Mouse (Mus musculus): ENCODE measurements around the gene Tm4sf5. TPM values are rescaled to one million over a fixed set of nuclear protein-coding genes. Genes with fewer than 3 reads are reported as not detected.
A peak's percentile ranks its signal among the peaks of the same experiment; 100 is the strongest.

Tm4sf5 gene
- total RNA-seq, 1 experiment, result 4.6 TPM

DNA sequence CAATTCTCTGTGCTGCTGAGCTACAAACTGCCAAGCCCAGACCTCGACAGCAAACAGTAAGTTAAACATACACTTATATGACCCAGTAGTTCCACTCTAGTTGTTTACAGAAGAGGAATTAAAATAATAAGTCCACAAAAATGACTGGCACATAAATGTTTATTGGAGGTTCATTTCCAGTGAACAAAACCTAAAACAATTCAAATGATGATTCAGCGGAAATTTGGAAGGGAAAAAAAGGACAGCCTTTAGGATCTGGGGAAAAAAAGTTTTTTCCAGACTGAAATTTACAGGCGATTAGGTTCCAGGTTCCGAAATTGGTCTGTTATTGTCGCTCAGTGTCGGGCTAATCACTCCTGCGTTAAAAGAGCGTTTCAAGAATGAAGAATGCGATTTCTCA lies 34.4 kb downstream of the Tm4sf5 start:
- Histone ChIP-seq H3K9me3 (ENCODE audit: control insufficient read depth, insufficient read depth, low read depth, low read length) (no peaks in the 10 kb centered on the region), H3K4me3 (ENCODE audit: insufficient read depth in 1 of 2, low read depth in 1 of 2, low read length in 2 of 2, poor library complexity in 1 of 2, severe bottlenecking in 1 of 2) (peak overlapping the region; percentile 59 to 71), H3K27ac (ENCODE audit: insufficient read depth, low read depth, low read length, poor library complexity, severe bottlenecking) (no peak overlapping the region), H3K36me3 (ENCODE audit: control insufficient read depth, insufficient read depth, low read length, poor library complexity, severe bottlenecking) (no peaks in the 10 kb centered on the region), H3K9ac (ENCODE audit: insufficient read depth, low read depth, low read length, poor library complexity, severe bottlenecking) (peak overlapping the region; percentile 69), H3K4me1 (ENCODE audit: control insufficient read depth in 2 of 2, insufficient read depth in 2 of 2, low read length in 2 of 2, poor library complexity in 1 of 2) (no peaks in the 10 kb centered on the region)
- in situ Hi-C loops (cut with MboI; ENCODE audit: low sequenced_read_pairs in 2 of 2, unreplicated experiment in 2 of 2), result no loop called here
- DNase-seq (ENCODE audit: low read depth, low spot score), result no peak
- peak; percentile 78 for TF ChIP-seq MAFK (IDR thresholded peaks at IDR 0.05; ENCODE audit: insufficient read depth, low read depth, low read length)
- TF ChIP-seq HCFC1 (IDR thresholded peaks at IDR 0.05; ENCODE audit: borderline replicate concordance, insufficient read depth, low read length), result no peak

DNA sequence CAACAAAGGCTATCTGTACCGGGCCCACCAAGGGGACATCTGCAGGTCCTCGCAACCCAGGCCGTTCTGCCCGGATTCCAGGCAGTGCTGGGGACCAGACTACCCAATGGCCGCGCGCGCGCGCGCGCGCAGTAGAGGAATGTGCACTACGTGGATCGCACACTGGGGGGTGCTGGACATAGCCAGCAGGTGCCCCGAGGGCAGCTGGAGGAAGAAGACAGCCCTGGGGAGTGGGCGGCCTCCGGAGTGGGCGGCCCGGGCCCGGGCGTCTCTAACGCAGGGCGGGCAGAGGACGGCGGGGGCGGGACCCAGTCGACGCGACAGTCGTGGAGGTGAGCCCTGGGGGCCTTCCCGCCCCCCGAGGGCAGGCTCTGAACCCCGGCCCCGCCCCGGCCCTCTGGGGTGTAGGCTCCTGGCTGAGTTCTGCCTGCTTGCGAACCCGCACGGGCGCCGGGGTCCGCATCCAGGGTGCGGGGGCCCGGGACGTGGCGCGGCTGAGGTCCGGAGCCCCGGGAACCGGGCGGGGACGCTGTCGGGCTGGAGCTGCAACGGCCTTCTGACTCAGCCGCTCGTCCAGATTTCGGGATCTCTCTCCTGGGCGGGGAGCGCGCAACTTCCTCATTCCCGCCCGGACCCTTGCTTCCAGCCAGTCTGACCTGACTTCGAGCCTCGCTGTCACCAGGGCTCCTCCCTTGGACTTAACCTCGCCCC lies 35.0 kb downstream of the Tm4sf5 start, which contains the start of gene Pld2:
Pld2 (plus strand) TSS at position 188 of the 711 bp plus-strand sequence.
- no peaks in the 10 kb centered on the region for H3K36me3 ChIP-seq (ENCODE audit: control insufficient read depth, insufficient read depth, low read length, poor library complexity, severe bottlenecking)
- in situ Hi-C loops (cut with MboI; ENCODE audit: low sequenced_read_pairs in 2 of 2, unreplicated experiment in 2 of 2), result no loop called here
- TF ChIP-seq HCFC1 (IDR thresholded peaks at IDR 0.05; ENCODE audit: borderline replicate concordance, insufficient read depth, low read length) (no peak), CHD2 (IDR thresholded peaks at IDR 0.05; ENCODE audit: low read depth, low read length) (no peak), ZNF384 (IDR thresholded peaks at IDR 0.05; ENCODE audit: low read depth, low read length) (no peak), ZC3H11A (IDR thresholded peaks at IDR 0.05; ENCODE audit: borderline replicate concordance, low read depth, low read length) (no peak), MAFK (IDR thresholded peaks at IDR 0.05; ENCODE audit: insufficient read depth, low read depth, low read length) (no peak)
- H3K4me1 ChIP-seq (ENCODE audit: control insufficient read depth in 2 of 2, insufficient read depth in 2 of 2, low read length in 2 of 2, poor library complexity in 1 of 2), result no peaks in the 10 kb centered on the region
- no peaks in the 10 kb centered on the region for H3K9me3 ChIP-seq (ENCODE audit: control insufficient read depth, insufficient read depth, low read depth, low read length)
- peak within 1 kb of the TSS; percentile 69 for H3K9ac ChIP-seq (ENCODE audit: insufficient read depth, low read depth, low read length, poor library complexity, severe bottlenecking)
- DNase-seq (ENCODE audit: low read depth, low spot score), result peak; percentile 58
- peak within 1 kb of the TSS; percentile 59 to 71 for H3K4me3 ChIP-seq (ENCODE audit: insufficient read depth in 1 of 2, low read depth in 1 of 2, low read length in 2 of 2, poor library complexity in 1 of 2, severe bottlenecking in 1 of 2)
- no peak within 1 kb of the TSS for H3K27ac ChIP-seq (ENCODE audit: insufficient read depth, low read depth, low read length, poor library complexity, severe bottlenecking)

DNA sequence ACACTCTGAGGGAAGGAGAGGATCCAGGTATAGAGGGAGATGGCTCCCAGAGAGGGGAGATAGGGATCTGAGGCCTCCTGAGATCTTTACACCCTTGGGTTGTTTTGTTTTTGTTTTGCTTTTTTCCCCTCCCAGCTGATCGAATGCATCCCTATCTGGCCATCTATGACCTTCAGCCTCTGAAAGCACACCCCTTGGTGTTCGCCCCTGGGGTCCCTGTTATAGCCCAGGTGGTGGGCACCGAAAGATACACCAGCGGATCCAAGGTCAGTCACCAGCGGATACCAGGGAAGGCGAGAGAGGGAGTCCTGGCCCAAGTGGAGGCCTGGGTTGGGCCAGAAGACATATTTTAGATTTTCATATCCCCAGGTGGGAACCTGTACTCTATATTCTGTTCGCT lies 35.9 kb downstream of the Tm4sf5 start:
- in situ Hi-C loops (cut with MboI; ENCODE audit: low sequenced_read_pairs in 2 of 2, unreplicated experiment in 2 of 2), result no loop called here
- Histone ChIP-seq H3K4me3 (ENCODE audit: insufficient read depth in 1 of 2, low read depth in 1 of 2, low read length in 2 of 2, poor library complexity in 1 of 2, severe bottlenecking in 1 of 2) (peak overlapping the region in 1 of 2 experiments; percentile 59; a peak in 3 of 4 replicates), H3K4me1 (ENCODE audit: control insufficient read depth in 2 of 2, insufficient read depth in 2 of 2, low read length in 2 of 2, poor library complexity in 1 of 2) (no peaks in the 10 kb centered on the region), H3K9me3 (ENCODE audit: control insufficient read depth, insufficient read depth, low read depth, low read length) (no peaks in the 10 kb centered on the region), H3K27ac (ENCODE audit: insufficient read depth, low read depth, low read length, poor library complexity, severe bottlenecking) (no peak overlapping the region), H3K9ac (ENCODE audit: insufficient read depth, low read depth, low read length, poor library complexity, severe bottlenecking) (no peak overlapping the region), H3K36me3 (ENCODE audit: control insufficient read depth, insufficient read depth, low read length, poor library complexity, severe bottlenecking) (no peaks in the 10 kb centered on the region)
- no peak for TF ChIP-seq ZNF384 (IDR thresholded peaks at IDR 0.05; ENCODE audit: low read depth, low read length)
- TF ChIP-seq HCFC1 (IDR thresholded peaks at IDR 0.05; ENCODE audit: borderline replicate concordance, insufficient read depth, low read length), result no peak
- no peak for TF ChIP-seq ZC3H11A (IDR thresholded peaks at IDR 0.05; ENCODE audit: borderline replicate concordance, low read depth, low read length)
- no peak for TF ChIP-seq CHD2 (IDR thresholded peaks at IDR 0.05; ENCODE audit: low read depth, low read length)
- no peak for TF ChIP-seq MAFK (IDR thresholded peaks at IDR 0.05; ENCODE audit: insufficient read depth, low read depth, low read length)
- no peak for DNase-seq (ENCODE audit: low read depth, low spot score)

DNA sequence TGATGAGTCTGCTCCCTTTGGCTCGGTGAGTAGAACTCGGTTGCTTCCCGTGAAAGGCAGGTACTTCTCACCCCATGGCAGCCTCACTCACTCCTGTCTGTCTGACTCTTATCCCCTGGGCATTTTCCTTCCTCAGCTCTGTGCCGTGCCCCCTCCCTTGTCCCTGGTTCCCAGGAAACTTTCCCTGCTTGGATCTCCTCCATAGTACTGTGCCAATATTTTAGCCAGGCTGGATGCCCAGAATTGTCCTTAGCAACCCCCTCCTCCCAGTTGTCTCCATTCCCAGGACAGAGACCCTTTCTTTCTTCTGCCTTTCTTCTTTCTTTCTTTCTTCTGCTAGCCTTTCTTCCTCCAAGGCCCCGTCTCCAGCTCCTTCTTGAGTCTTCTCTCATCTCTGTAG lies 36.4 kb downstream of the Tm4sf5 start:
- Histone ChIP-seq H3K27ac (ENCODE audit: insufficient read depth, low read depth, low read length, poor library complexity, severe bottlenecking) (no peak overlapping the region), H3K36me3 (ENCODE audit: control insufficient read depth, insufficient read depth, low read length, poor library complexity, severe bottlenecking) (no peaks in the 10 kb centered on the region), H3K4me3 (ENCODE audit: insufficient read depth in 1 of 2, low read depth in 1 of 2, low read length in 2 of 2, poor library complexity in 1 of 2, severe bottlenecking in 1 of 2) (no peak overlapping the region), H3K9me3 (ENCODE audit: control insufficient read depth, insufficient read depth, low read depth, low read length) (no peaks in the 10 kb centered on the region), H3K4me1 (ENCODE audit: control insufficient read depth in 2 of 2, insufficient read depth in 2 of 2, low read length in 2 of 2, poor library complexity in 1 of 2) (no peaks in the 10 kb centered on the region), H3K9ac (ENCODE audit: insufficient read depth, low read depth, low read length, poor library complexity, severe bottlenecking) (no peak overlapping the region)
- no peak for TF ChIP-seq ZC3H11A (IDR thresholded peaks at IDR 0.05; ENCODE audit: borderline replicate concordance, low read depth, low read length)
- TF ChIP-seq MAFK (IDR thresholded peaks at IDR 0.05; ENCODE audit: insufficient read depth, low read depth, low read length), result no peak
- TF ChIP-seq ZNF384 (IDR thresholded peaks at IDR 0.05; ENCODE audit: low read depth, low read length), result no peak
- TF ChIP-seq CHD2 (IDR thresholded peaks at IDR 0.05; ENCODE audit: low read depth, low read length), result no peak
- no peak for TF ChIP-seq HCFC1 (IDR thresholded peaks at IDR 0.05; ENCODE audit: borderline replicate concordance, insufficient read depth, low read length)
- in situ Hi-C loops (cut with MboI; ENCODE audit: low sequenced_read_pairs in 2 of 2, unreplicated experiment in 2 of 2), result no loop called here
- no peak for DNase-seq (ENCODE audit: low read depth, low spot score)

Data from ES-E14 (cell line).